Mouse (Mus musculus): ENCODE results near the gene Rbbp4. TPM values are rescaled to one million over a fixed set of nuclear protein-coding genes. Genes with fewer than 3 reads are reported as not detected.
A peak's percentile ranks its signal among the peaks of the same experiment; 100 is the strongest.

Rbbp4 gene
- total RNA-seq, 1 experiment, result 81.2 TPM

GRCm38 (mm10) chr4:129286683-129287471 lies 48.3 kb downstream of the Rbbp4 start:
- no peak for TF ChIP-seq CHD2 (IDR thresholded peaks at IDR 0.05; ENCODE audit: low read depth, low read length)
- TF ChIP-seq MAFK (IDR thresholded peaks at IDR 0.05; ENCODE audit: insufficient read depth, low read depth, low read length), result no peak
- no peak for TF ChIP-seq ZC3H11A (IDR thresholded peaks at IDR 0.05; ENCODE audit: borderline replicate concordance, low read depth, low read length)
- no peak for TF ChIP-seq ZNF384 (IDR thresholded peaks at IDR 0.05; ENCODE audit: low read depth, low read length)
- TF ChIP-seq HCFC1 (IDR thresholded peaks at IDR 0.05; ENCODE audit: borderline replicate concordance, insufficient read depth, low read length), result no peak
- peak overlapping the region; percentile 71 to 77 for H3K4me3 ChIP-seq (ENCODE audit: insufficient read depth in 1 of 2, low read depth in 1 of 2, low read length in 2 of 2, poor library complexity in 1 of 2, severe bottlenecking in 1 of 2)

GRCm38 (mm10) chr4:129286001-129286682 lies 49.0 kb downstream of the Rbbp4 start:
- H3K9me3 ChIP-seq (ENCODE audit: control insufficient read depth, insufficient read depth, low read depth, low read length), result no peaks in the 10 kb centered on the region
- H3K27ac ChIP-seq (ENCODE audit: insufficient read depth, low read depth, low read length, poor library complexity, severe bottlenecking), result no peak overlapping the region
- H3K36me3 ChIP-seq (ENCODE audit: control insufficient read depth, insufficient read depth, low read length, poor library complexity, severe bottlenecking), result no peaks in the 10 kb centered on the region
- in situ Hi-C loops (cut with MboI; ENCODE audit: low sequenced_read_pairs in 2 of 2, unreplicated experiment in 2 of 2), result no loop called here
- H3K4me3 ChIP-seq (ENCODE audit: insufficient read depth in 1 of 2, low read depth in 1 of 2, low read length in 2 of 2, poor library complexity in 1 of 2, severe bottlenecking in 1 of 2), result no peak overlapping the region
- no peak overlapping the region for H3K9ac ChIP-seq (ENCODE audit: insufficient read depth, low read depth, low read length, poor library complexity, severe bottlenecking)
- peaks cover 0 to 8% of the 10 kb centered on the region in 2 experiments; a peak in 2 of 4 replicates for H3K4me1 ChIP-seq (ENCODE audit: control insufficient read depth in 2 of 2, insufficient read depth in 2 of 2, low read length in 2 of 2, poor library complexity in 1 of 2)
- no peak for DNase-seq (ENCODE audit: low read depth, low spot score)
- no peak for TF ChIP-seq ZNF384 (IDR thresholded peaks at IDR 0.05; ENCODE audit: low read depth, low read length)
- no peak for TF ChIP-seq MAFK (IDR thresholded peaks at IDR 0.05; ENCODE audit: insufficient read depth, low read depth, low read length)
- no peak for TF ChIP-seq ZC3H11A (IDR thresholded peaks at IDR 0.05; ENCODE audit: borderline replicate concordance, low read depth, low read length)
- TF ChIP-seq HCFC1 (IDR thresholded peaks at IDR 0.05; ENCODE audit: borderline replicate concordance, insufficient read depth, low read length), result no peak
- no peak for TF ChIP-seq CHD2 (IDR thresholded peaks at IDR 0.05; ENCODE audit: low read depth, low read length)

More at GRCm38 (mm10) chr4:129286683-129287471, 48.3 kb downstream of the Rbbp4 start:
- DNase-seq (ENCODE audit: low read depth, low spot score), result no peak
- in situ Hi-C loops (cut with MboI; ENCODE audit: low sequenced_read_pairs in 2 of 2, unreplicated experiment in 2 of 2), result no loop called here
- Histone ChIP-seq H3K36me3 (ENCODE audit: control insufficient read depth, insufficient read depth, low read length, poor library complexity, severe bottlenecking) (no peaks in the 10 kb centered on the region), H3K4me1 (ENCODE audit: control insufficient read depth in 2 of 2, insufficient read depth in 2 of 2, low read length in 2 of 2, poor library complexity in 1 of 2) (peaks cover 0 to 8% of the 10 kb centered on the region in 2 experiments; a peak in 2 of 4 replicates), H3K27ac (ENCODE audit: insufficient read depth, low read depth, low read length, poor library complexity, severe bottlenecking) (no peak overlapping the region), H3K9ac (ENCODE audit: insufficient read depth, low read depth, low read length, poor library complexity, severe bottlenecking) (peak overlapping the region; percentile 58; the same call in 1 of the 2 replicates), H3K9me3 (ENCODE audit: control insufficient read depth, insufficient read depth, low read depth, low read length) (no peaks in the 10 kb centered on the region)

GRCm38 (mm10) chr4:129284685-129285084 lies 50.5 kb downstream of the Rbbp4 start:
- DNase-seq (ENCODE audit: low read depth, low spot score), result no peak
- H3K4me1 ChIP-seq (ENCODE audit: control insufficient read depth in 2 of 2, insufficient read depth in 2 of 2, low read length in 2 of 2, poor library complexity in 1 of 2), result peaks cover 0 to 8% of the 10 kb centered on the region in 2 experiments; a peak in 2 of 4 replicates
- no peaks in the 10 kb centered on the region for H3K9me3 ChIP-seq (ENCODE audit: control insufficient read depth, insufficient read depth, low read depth, low read length)
- in situ Hi-C loops (cut with MboI; ENCODE audit: low sequenced_read_pairs in 2 of 2, unreplicated experiment in 2 of 2), result no loop called here
- H3K9ac ChIP-seq (ENCODE audit: insufficient read depth, low read depth, low read length, poor library complexity, severe bottlenecking), result no peak overlapping the region
- no peak overlapping the region for H3K27ac ChIP-seq (ENCODE audit: insufficient read depth, low read depth, low read length, poor library complexity, severe bottlenecking)
- H3K4me3 ChIP-seq (ENCODE audit: insufficient read depth in 1 of 2, low read depth in 1 of 2, low read length in 2 of 2, poor library complexity in 1 of 2, severe bottlenecking in 1 of 2), result no peak overlapping the region
- no peak for TF ChIP-seq ZC3H11A (IDR thresholded peaks at IDR 0.05; ENCODE audit: borderline replicate concordance, low read depth, low read length)
- no peak for TF ChIP-seq CHD2 (IDR thresholded peaks at IDR 0.05; ENCODE audit: low read depth, low read length)
- TF ChIP-seq ZNF384 (IDR thresholded peaks at IDR 0.05; ENCODE audit: low read depth, low read length), result no peak
- TF ChIP-seq MAFK (IDR thresholded peaks at IDR 0.05; ENCODE audit: insufficient read depth, low read depth, low read length), result no peak
- no peak for TF ChIP-seq HCFC1 (IDR thresholded peaks at IDR 0.05; ENCODE audit: borderline replicate concordance, insufficient read depth, low read length)
- no peaks in the 10 kb centered on the region for H3K36me3 ChIP-seq (ENCODE audit: control insufficient read depth, insufficient read depth, low read length, poor library complexity, severe bottlenecking)

- TF ChIP-seq CHD2 (IDR thresholded peaks at IDR 0.05; ENCODE audit: low read depth, low read length), result no peak
- TF ChIP-seq HCFC1 (IDR thresholded peaks at IDR 0.05; ENCODE audit: borderline replicate concordance, insufficient read depth, low read length), result no peak
- TF ChIP-seq ZC3H11A (IDR thresholded peaks at IDR 0.05; ENCODE audit: borderline replicate concordance, low read depth, low read length), result no peak
- TF ChIP-seq ZNF384 (IDR thresholded peaks at IDR 0.05; ENCODE audit: low read depth, low read length), result no peak
- TF ChIP-seq MAFK (IDR thresholded peaks at IDR 0.05; ENCODE audit: insufficient read depth, low read depth, low read length), result no peak
- Histone ChIP-seq H3K36me3 (ENCODE audit: control insufficient read depth, insufficient read depth, low read length, poor library complexity, severe bottlenecking) (no peaks in the 10 kb centered on the region), H3K27ac (ENCODE audit: insufficient read depth, low read depth, low read length, poor library complexity, severe bottlenecking) (no peak overlapping the region), H3K9ac (ENCODE audit: insufficient read depth, low read depth, low read length, poor library complexity, severe bottlenecking) (no peak overlapping the region), H3K4me3 (ENCODE audit: insufficient read depth in 1 of 2, low read depth in 1 of 2, low read length in 2 of 2, poor library complexity in 1 of 2, severe bottlenecking in 1 of 2) (no peak overlapping the region), H3K4me1 (ENCODE audit: control insufficient read depth in 2 of 2, insufficient read depth in 2 of 2, low read length in 2 of 2, poor library complexity in 1 of 2) (peaks cover 0 to 8% of the 10 kb centered on the region in 2 experiments; a peak in 2 of 4 replicates), H3K9me3 (ENCODE audit: control insufficient read depth, insufficient read depth, low read depth, low read length) (no peaks in the 10 kb centered on the region)
- DNase-seq (ENCODE audit: low read depth, low spot score), result no peak
- in situ Hi-C loops (cut with MboI; ENCODE audit: low sequenced_read_pairs in 2 of 2, unreplicated experiment in 2 of 2), result no loop called here
Measured at GRCm38 (mm10) chr4:129283226-129283625, 51.9 kb downstream of the Rbbp4 start.
